Mouse (Mus musculus) thymus, postnatal 10 days (tissue): ENCODE results near the gene Nr5a1.

Experiments
- DNase-seq, 2 experiments: peaks; one replicate each; pipeline ENCODE4 v3.0.0; 2021; ENCODE audit warnings: low spot score in 2 of 2

Nr5a1 gene

DNA sequence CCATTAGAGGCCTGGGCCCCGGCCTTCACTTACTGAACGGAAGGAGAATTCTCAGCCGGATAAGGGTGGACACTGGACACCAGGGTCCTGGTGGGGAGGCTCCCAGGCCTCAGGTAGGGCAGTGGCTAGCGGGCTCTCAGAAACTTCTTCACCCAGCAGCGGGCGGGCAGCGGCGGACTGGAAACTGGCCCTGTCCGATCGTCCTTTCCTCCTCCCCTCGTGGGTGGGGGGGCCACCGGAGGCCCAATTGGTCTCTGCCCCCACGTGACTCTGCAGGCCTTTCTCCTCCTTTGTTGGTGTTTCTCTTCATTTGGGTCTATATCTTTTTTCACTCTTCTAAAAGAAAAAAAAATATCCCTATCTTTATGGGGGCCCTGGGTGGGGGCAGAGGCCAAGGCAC lies at the start of gene Nr5a1:
TSS of gene Nr5a1 (minus strand) at position 219 of the 400 bp plus-strand sequence.
- no peak for DNase-seq

DNA sequence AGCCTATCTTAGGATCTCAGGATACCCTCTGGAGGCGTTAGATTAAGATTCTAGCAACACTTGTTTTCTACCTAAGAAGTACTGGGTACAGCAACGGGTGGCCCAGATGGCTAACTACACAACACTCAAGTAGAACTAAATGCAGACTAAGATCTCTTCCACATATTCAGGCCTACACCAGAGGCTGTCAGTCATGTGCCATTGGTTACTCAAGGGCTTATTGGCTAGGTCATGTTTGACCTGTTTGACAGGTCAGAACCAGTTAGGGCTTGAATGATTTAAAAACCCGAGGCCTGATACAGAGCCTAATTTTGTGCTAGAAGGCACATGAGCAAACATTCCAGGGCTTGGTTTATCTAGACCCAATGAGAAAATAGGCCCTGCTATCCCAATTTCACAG lies 25.5 kb upstream of the Nr5a1 start:
- DNase-seq: no peak

DNA sequence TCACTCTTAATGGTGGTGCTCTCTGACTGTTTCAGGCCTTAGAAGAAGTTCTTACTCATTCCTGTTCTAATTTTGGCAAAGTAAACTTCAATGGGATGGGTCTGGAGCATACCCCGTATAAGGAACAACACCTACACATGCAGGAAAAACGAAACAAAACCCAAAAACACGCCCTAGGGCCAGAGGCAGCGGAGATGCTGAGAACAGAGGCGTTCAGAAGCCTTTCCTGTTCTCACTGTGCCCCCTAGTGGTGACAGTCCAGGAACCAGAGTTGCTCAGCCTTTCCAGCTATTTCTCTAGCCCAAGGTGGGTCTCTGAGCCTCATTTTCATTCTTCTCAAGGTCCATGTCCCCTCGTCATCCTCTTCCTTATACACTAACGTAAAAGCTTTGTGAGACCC lies 25.1 kb upstream of the Nr5a1 start:
- DNase-seq: peak; percentile 22 to 77

DNA sequence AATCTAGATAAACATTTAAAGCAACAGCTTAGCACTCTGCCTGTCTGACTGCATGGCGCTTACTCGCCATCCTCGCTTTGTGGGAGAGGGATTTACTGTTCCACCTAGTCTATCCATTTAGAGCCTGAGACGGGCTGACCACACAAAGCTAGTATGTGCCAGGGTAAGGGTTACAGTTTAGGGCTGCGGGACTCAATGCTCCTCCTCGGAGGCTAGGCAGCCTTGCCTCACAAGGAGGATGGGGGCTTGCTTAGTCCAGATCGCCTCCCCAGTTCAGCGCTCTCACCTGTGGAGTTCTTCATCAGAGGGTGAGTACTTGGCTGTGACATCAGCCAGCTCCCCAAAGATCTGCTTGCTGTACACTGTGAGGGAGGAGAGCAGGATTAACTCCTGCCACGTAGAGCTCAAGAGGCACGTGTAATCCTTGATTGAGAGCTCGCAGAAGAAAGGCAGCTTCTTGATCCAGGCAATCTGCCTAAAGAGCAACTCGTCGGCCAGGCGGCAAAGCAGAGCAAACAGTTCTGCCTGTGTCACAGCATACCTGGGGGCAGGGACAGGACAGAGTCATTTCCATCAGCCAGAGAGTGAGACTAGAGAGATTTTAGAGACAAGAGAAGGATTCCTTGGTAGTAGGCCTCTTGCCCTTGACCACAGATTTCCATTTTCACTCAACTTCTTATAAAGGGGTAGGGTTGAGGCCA lies 24.4 kb upstream of the Nr5a1 start:
- DNase-seq: no peak

DNA sequence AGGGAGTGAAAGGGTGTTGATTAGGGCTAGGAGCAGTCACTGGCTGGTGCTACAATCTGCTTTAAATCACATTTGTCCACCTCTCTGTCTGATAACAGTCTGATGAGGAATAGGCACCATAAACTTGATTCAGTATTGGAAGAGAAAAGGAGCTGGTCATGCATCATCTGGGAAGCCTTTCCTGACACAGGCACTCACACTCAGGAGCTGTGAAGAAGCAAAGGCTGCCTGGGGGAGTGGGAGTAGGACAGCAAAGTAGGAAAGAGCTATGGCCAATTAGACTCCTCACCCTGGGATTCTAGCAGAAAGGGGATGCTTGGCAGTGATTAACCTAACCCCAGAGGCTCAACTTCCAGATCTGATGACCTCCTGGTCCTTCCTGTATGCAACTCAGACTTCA lies 21.4 kb upstream of the Nr5a1 start:
- no peak for DNase-seq

DNA sequence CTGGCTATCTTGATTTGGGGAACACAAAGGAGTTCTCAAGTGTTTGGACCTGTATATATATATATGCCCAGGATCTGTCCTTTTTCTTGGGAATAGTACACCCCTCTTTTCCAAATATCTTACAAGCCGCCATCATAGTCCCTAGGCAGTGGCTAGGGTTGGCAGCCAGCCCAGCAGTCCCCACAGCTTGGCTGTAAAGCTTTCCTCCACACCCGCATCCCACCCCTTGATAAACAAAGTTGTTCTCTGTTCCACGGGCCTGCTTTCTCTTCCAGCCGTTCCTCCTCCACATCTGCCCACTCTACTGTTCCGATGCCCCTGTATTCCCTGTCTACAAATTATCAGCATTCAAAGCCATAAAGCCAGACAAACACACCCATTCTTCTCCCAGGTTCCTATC lies 20.4 kb upstream of the Nr5a1 start:
- no peak for DNase-seq

DNA sequence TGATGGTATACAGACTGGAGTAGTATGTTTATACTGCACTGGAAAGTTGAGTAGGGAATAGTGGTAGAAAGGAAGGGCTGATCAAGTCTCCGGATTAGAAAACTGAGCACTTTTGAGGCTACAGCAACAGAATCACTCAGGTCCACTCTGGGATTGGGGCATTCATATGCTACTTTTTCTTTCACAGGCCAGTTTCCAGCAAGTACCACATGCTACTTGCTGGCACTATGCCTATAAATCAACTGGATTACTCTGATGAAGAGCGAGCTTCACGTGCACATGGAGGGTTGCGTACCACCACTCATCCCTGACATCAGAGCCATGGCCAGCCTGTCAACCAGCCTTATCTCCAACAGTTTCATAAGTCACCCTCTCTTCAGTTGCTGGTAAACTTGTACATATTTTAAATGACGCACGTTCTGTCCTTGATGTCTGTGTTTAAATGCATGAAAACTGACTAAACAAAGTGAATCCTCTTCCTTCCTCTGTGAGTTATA lies 16.0 kb upstream of the Nr5a1 start:
- DNase-seq: no peak

DNA sequence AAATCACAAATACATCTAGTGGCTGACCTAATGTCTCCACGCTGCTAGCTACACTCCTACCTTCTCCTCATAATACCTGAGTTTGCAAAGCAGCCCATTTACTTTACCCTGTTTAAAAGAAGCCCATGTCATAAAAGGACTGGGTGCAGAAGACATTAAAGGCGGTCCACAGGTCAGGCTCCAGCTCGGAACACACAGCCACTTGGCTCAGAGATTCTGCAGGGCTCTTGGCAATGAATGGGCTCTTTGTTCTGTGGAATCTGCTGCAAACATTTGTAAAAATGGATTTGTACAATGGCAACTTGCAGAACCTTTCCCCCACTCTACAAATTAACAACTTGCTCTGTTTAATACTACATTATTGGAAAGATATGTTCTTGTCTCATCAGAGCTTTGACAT lies 11.1 kb upstream of the Nr5a1 start:
- DNase-seq: no peak

DNA sequence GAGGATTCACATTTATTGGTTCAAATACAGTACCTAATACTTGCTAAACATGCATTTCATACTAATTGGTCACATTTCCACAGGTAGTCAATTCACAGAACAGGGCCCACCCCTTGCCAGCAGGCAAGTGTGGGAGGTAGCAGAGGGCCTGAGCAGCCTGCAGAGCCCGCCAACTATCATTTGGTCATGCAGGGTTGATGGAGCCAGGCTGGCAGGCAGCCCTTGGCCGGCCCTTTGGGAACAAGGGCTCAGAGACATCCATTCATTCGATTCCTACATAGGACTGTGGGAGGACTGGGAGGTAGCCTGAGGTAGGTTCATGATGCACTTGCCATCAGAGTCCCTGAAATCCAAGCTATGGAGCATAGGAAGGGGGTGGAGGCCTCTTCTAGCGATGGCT lies 9.0 kb upstream of the Nr5a1 start:
- DNase-seq: no peak

DNA sequence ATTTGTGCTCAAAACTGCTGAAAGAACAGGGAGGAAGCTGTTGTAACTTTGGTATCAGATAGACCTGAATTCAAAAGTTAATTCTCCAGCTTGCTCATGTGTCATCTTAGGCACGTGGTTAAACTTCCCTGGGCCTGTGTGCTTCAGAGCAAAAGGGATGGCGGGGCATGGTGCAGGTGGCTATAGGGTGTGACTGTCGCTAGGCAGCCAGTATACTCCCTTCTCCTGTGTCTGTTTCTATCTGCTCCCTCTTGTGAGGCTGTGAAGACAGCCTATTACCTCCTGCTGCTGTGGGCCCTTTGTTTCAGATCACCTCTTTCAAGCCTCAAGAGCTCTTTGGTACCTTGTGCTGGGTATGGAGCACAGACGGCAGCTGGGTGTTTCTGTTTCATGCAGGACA lies 7.7 kb upstream of the Nr5a1 start:
- DNase-seq: no peak

DNA sequence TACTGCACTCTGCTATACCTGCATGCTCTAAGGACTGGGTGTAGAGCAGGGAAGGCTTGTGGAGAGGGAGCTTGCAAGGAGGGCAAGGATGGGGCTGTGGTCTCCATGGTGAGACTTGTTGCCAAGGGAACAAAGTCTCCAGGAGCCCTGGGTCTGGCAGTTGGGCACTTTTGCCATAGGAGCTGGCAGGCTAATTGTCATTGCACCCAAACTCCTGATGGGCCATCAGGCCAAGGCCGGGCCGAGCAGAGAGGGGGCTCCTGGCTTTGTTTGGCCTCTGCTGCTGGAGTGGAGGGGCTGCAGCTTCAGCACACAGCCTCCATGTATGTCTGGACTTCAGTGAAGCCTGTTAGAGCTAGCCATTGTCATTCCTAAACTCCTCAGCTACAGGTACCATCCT lies 6.3 kb upstream of the Nr5a1 start:
- no peak for DNase-seq

DNA sequence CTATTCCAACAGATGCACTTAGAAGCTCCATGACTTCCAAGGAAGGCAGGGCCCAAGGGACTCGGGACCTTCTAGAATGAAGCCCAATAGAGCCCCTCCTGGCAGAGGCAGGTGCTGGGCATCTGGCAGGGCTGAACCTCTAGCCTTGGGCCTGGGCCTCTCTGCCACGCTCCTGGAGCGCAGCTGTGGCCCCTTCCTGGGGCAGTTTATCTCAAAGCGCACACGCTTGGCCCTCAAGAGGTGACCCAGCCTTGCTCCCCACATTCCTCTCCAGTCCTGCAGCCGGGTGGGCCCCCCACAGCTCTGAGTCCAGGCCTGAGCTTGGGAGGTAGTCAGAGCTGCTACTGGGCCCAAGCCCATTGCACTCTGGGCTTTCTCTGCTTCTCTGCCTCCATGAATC lies 5.0 kb upstream of the Nr5a1 start:
- DNase-seq: no peak

DNA sequence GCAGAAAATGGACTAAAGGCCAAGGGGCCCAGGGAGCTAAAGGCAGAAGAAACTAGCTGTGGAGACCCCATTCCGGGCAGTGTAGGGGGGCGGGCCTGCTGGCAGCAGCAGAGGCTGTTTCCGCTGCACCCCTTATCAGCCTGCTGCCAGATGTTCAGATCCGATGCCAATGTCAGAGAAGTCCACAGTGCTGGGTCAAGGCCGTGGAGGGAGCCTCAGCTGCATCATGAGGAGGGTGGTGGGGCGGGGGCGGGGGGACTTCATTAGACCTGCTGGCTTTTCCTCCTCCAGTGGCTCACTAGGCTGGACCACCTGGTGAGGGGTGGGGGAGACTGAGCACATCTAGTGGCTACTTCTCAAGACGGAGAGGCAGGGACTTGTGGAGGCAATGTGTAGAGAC lies 4.3 kb upstream of the Nr5a1 start:
- DNase-seq: no peak

DNA sequence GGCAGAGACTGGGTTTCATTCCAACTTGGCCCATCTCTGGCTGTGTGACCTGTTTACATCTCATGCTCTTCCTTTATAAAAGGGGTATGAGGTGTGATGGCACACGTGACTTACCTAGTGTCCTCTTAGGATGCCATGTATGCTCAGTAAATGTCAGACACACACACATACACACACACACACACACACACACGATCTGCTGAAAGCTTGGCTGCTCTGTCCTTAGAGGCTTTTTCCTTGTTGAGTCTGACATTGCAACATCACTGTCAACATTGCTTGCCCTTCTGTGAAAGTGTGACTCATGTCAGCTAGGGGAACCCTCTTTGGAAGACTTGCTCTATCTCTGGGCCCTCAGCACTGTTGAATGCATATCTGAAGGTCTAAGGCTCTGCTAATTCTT lies 3.1 kb upstream of the Nr5a1 start:
- DNase-seq: no peak

DNA sequence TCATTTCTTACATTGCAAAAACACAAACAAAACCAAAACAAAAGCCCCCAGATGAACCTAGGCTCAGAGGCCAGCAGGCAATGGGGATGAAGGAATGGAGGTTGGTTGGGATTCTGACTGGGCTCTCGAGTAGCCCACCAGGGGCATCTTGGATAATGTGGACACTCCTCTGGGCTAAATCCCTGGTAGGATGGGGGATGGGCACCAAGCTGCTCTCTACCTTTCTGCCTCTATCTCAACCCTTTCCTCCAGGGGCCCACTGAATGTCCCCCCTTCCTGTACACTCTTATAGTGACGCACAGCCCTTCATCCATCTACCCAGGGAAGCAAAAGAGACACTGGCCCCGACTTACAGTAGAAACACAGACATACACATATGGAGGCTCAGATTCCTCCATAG lies 746 bp downstream of the Nr5a1 start:
- DNase-seq: no peak

DNA sequence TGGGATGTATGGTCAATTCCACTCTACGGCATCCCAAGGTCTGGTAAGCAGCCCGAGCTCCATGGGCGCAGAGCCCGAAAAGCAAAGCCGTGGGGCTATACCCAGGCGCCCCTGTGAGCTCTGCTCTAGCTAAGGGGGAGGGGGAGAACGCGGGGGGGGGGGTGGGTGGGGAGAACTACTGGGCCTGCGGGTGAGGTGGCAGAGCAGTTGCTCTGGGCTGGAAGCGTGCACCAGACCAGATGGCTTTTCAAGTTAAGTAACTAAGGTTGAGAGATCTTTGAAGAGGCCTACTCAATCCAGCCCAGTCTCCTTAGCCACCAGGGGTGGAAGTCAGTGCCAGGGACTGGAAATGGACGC lies 1.6 kb downstream of the Nr5a1 start:
- no peak for DNase-seq

DNA sequence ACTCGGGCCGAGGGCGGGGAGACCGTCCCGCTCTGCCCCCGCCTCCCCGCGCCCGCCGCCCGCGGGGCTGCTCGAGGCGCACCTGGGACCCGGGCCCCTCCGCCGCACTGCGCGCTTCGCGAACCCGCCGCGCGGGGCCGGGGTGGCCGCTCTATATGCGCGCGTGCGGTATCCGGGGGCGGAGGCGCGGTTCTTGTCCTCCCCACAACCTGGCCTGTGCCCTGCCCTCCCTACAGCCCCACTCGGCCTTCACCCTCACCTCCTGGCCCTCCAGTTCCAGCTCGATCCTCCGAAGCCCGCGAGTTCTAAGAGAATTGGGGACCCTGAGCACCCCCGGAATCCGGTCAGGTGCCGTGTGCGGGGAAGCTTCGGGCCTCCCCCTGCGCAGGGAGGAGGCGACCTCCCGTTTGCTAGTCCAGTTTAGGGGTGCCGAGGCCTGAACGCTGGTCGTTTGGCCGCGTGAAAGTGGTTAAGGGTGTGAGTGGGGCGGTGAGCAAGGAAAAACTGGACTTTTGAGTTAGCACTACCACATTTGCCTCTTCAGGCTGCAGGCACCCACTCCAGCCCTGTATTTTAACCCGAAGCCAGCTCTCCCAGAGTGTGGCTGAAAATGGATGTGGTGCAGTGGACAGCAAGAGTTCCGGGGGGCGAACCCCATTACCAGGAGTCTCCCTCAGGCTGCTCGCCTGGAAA lies 2.1 kb downstream of the Nr5a1 start:
- no peak for DNase-seq

DNA sequence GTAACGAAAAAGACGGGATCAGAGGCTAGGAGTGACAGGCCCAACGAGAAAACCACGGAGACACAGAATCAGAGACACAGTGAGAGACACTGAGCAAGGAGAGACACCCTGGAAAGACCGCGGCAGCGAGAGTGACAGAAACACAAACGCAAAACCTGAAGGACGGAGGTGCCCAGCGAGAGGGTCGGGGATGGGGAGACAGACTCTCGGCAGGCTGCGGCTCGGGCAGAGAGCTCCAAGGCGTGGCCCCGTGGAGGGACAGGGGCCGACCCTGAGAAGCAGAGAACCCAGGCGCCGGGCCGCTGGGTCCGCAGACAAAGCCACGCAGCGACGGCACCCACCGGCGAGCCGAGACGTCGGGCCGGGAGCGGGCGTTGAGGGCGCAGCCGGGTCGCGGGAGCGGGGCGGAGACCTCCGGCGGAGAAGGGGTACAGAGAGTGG lies 2.9 kb downstream of the Nr5a1 start:
- no peak for DNase-seq

DNA sequence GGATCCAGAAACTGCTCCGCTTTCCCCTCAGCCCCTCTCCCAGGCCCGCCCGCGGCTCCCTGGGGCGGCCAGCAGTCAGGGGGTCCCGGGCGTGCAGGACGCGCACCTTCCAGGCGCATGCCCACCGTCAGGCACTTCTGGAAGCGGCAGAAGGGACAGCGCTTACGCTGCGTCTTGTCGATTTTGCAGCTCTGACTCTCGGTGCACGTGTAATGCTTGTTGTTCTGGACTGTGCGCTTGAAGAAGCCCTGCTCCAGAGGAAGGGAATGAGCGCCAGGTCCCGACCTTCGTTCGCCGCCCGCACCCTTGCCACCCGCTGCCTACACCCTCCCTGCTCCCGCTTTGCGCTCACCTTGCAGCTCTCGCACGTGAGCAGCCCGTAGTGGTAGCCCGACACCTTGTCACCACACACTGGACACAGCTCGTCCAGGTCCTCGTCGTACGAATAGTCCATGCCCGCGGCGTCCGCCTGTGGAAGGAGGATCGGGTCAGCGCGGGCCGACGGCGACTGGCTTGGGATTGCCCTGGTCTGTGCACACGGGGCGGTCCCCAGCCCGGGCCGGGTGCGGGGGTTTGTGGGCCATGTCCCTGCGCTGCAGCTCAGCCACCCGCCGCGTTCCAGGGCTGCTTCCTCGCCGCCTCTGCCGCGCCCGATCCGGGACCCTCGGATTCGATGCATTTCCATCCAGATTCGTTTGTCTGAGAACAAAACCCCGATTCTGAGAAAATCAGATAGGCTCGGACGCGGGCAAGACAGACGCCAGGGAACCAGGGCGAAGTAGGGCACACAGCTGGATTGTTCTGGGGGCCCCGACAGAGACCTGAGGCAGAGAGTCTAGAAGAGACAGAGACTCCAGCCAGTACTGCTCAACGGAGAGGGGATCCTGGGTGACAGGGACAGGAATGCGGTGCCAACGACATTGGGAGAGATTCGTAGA lies 3.8 kb downstream of the Nr5a1 start:
- no peak for DNase-seq

DNA sequence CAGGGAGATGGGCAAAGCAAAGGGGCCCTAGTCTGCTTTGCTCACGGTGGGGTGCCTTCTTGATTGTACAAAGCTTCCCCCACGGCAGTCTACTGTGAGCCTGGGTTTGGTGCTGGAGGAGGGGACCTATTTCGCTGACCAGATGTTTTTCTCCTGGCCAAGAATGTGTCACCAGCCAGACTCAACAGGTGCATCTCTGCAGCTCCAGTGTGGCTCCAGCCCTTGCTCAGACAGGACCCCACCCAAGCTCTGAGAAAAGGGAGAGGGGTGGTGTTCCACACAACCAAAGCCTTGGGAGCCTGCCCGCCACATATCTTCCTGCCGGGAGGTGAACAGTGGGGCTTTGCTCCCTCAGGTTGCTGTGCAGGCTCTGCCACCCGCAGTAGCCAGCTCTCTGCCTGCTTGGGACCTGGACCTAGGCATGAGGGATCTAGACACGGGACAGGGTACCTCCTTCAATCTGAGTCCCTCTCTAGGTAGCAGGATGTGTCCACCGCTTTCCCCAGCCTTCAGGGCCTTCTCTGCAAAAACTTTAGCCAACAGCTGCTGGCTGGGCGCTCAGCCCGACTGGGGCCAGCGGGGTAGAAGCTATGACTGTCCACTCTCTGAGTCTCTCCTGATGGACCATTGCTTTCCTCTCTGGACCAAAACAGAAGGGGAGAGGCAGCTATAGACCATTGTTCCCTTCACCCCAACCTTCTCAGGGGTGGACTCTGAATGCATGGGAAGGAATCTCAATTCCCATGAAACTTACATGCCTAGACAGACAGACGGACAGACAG lies 5.2 kb downstream of the Nr5a1 start:
- DNase-seq: no peak

DNA sequence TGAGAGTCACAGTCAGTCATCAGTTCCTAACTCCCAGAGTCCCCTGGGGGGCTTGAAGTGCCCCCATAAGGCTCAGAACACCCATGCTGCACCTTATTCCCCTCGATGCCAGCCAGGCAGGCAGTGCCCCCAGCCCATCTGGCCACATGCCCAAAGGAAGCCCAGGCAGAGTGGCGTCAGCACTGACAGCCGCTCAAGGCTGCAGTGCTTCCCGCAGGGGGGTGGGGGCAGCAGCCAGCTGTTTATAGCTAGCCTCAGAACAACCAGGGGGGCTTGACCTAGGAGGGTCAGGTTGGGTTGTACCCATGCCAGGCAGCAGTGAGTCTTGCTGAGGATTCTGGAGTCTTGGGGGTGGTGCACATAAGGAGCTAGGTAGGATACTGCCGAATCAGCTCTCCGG lies 7.7 kb downstream of the Nr5a1 start:
- DNase-seq: no peak

DNA sequence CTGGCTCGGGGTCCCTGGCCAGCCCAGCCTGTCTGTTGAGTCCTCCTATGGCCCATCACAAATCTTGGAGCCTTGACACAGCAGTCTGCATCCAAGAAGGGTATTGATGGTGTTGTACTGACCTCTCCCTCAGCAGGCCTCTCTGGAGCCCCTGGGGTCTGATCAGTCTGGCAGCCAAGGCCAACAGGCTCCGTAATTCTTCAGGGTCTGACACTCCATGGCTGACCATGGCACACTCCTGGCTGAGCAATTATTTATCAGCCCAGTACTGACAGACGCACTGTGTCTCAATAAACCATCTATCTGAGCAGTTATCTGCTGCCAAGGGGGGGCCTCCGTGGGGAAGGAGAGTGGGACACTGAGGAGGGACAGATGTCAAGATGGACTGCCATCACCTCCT lies 9.3 kb downstream of the Nr5a1 start:
- DNase-seq: no peak
